Mouse (Mus musculus) heart, embryonic 13.5 days (tissue): Measurements from ENCODE around the gene Gm17402. TPM values are rescaled to one million over a fixed set of nuclear protein-coding genes. Genes with fewer than 3 reads are reported as not detected.

Source experiments
- ATAC-seq: fragments of 200-750 bp; cut with Nextera tagmentation; 2 replicates; pipeline ENCODE4 v1.8.0; 2017; ENCODE audit warnings: moderate TSS enrichment; ENCODE audit not compliant: insufficient number of reproducible peaks, low FRiP score, low TSS enrichment; ENCODE audit errors: extremely low read depth
- H3K27ac ChIP-seq: fragments of 300-500 bp; sonication (generic); replicated peaks from 2 replicates; pipeline ENCODE4 v1.5.1; 2015; ENCODE audit warnings: moderate library complexity, mild to moderate bottlenecking, inconsistent platforms
- H3K27me3 ChIP-seq: fragments of 300-500 bp; sonication (generic); replicated peaks from 2 replicates; pipeline ENCODE4 v1.6.1; 2015; ENCODE audit warnings: mild to moderate bottlenecking, inconsistent platforms
- H3K36me3 ChIP-seq: fragments of 300-500 bp; sonication (generic); 2 replicates; pipeline ENCODE4 v1.6.1; 2015; ENCODE audit warnings: mild to moderate bottlenecking, inconsistent platforms
- H3K4me1 ChIP-seq: fragments of 300-500 bp; sonication (generic); 2 replicates; pipeline ENCODE4 v1.6.1; 2015; ENCODE audit warnings: inconsistent platforms
- H3K4me2 ChIP-seq: fragments of 300-500 bp; sonication (generic); 2 replicates; pipeline ENCODE4 v1.6.1; 2015; ENCODE audit warnings: inconsistent platforms, mild to moderate bottlenecking, moderate library complexity
- H3K4me3 ChIP-seq: fragments of 300-500 bp; sonication (generic); 2 replicates; pipeline ENCODE4 v1.5.1; 2015; ENCODE audit warnings: moderate library complexity, mild to moderate bottlenecking, inconsistent platforms
- H3K9ac ChIP-seq: fragments of 300-500 bp; sonication (generic); 2 replicates; pipeline ENCODE4 v1.6.1; 2015; ENCODE audit warnings: inconsistent platforms, mild to moderate bottlenecking, moderate library complexity
- H3K9me3 ChIP-seq: fragments of 300-500 bp; sonication (generic); 2 replicates; pipeline ENCODE4 v1.6.1; 2016; ENCODE audit warnings: inconsistent platforms
- WGBS: fragments of 180-500 bp; shearing (Covaris S2); methylation state at CpG from one replicate; pipeline ENCODE4 v1.1.7; 2015; ENCODE audit warnings: mixed read lengths; 5-methylcytosine and 5-hydroxymethylcytosine counted together
- polyA plus RNA-seq: library from polyadenylated mRNA; unstranded; fragments of >200 nt; fragmentation: Nextera tagmentation; extraction: Ambion mirVana; gene quantifications from 2 replicates; pipeline ENCODE4 v1.2.1, GENCODE M21; 2015

Gm17402 gene
- not detected in 2 replicates for polyA plus RNA-seq

DNA sequence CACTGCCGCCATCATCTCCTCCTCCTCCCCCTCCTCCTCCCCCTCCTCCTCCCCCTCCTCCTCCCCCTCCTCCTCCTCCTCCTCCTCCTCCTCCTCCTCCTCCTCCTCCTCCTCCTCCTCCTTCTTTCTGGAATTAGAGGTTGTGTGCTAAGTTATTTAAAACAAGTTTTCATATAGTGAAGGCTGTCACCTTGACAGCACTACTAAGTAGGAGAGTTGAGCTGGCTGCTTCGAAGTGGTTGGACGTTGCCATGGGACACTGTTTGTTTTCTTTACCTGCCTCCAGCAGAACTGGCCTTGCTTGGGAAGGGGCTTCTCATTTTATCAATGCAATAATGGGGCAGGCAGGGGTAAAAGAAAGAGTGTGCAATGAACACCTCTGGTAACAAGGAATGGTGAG is at the start of gene Gm17402:
TSS of gene Gm17402 (minus strand) at position 101 of the 400 bp plus-strand sequence.
- Histone ChIP-seq H3K4me3 (peak within 1 kb of the TSS; percentile 72), H3K36me3 (no peaks in the 10 kb centered on the region), H3K27me3 (no peaks in the 10 kb centered on the region), H3K4me1 (peaks cover 42% of the 10 kb centered on the region), H3K9me3 (no peaks in the 10 kb centered on the region), H3K4me2 (peak within 1 kb of the TSS; percentile 86), H3K9ac (peak within 1 kb of the TSS; percentile 88), H3K27ac (peak within 1 kb of the TSS; percentile 70)
- WGBS = 30% methylated on average over 3 of the region's 3 CpGs
- ATAC-seq = no peak

DNA sequence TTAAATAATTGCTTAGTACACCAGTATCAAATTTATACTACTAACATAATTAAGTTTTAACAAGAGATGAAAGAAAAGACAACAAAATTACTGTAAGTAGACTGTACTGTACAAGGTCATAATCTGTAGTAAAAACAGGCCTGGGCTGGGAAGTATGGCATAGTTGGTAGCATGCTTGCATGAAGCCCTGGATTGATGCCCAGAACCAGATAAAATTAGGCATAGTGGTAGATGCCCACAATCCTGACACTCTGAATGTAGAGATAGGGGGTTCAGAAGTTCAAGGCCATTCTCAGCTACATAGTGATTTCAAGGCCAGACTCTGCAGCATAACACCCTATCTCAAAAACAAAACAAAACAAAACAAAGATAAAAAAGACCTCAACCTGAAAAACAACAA is 3.3 kb upstream of the Gm17402 start:
- H3K4me2 ChIP-seq = no peak overlapping the region
- H3K36me3 ChIP-seq = no peaks in the 10 kb centered on the region
- no peaks in the 10 kb centered on the region for H3K9me3 ChIP-seq
- H3K27ac ChIP-seq = peak overlapping the region; percentile 26; the same call in 1 of the 2 replicates
- no peak for ATAC-seq
- no peak overlapping the region for H3K9ac ChIP-seq
- H3K27me3 ChIP-seq = no peaks in the 10 kb centered on the region
- no peak overlapping the region for H3K4me3 ChIP-seq
- peaks cover 17% of the 10 kb centered on the region for H3K4me1 ChIP-seq

DNA sequence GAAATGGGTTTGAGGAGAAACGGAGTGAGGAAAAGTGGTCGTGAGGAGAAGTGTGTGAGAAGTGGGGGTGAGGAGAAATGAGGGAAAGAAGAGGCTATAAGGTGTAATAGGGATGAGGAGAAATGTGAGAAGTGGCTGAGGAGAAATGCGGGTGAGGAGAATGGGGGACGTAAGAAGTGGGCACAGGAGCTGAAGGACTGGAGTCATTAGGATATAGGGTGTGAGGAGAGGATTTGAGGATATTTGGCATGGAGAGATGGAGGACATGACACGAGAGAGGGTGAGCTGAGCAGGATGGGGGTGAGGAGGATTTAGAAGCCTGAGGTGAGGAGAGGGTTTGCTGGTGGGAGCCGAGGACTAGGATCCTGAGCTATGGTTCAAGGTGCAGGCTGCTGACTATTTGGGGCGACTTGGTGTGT is 594 bp downstream of the Gm17402 start:
- Histone ChIP-seq H3K9me3 (no peaks in the 10 kb centered on the region), H3K27ac (peak overlapping the region; percentile 70), H3K9ac (peak overlapping the region; percentile 88), H3K36me3 (no peaks in the 10 kb centered on the region), H3K4me3 (peak overlapping the region; percentile 72), H3K27me3 (no peaks in the 10 kb centered on the region), H3K4me2 (peak overlapping the region; percentile 86), H3K4me1 (peaks cover 46% of the 10 kb centered on the region)
- no peak for ATAC-seq
- 39% methylated on average over 7 of the region's 7 CpGs for WGBS

DNA sequence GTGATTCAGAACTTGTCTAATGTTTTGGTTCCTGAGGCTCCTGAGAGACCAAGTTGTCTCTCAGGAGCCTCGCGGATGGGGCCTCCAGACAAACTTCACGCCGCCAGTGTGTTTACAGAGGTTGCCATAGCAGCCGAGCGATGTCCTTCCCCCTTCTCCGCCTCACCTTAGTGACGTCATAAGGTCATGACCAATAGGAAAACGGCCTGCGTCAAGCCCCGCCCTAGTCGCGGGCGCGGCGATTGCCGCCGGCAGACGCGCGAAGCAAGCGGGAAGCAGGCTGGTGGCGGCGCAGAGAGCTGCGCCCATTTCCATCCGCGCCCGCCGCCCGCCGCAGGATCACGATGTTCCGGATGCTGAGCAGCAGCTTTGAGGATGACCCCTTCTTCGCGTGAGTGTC is 1.1 kb downstream of the Gm17402 start, which contains the start of gene Mlf1:
TSS of gene Mlf1 (plus strand) at position 226 of the 400 bp plus-strand sequence.
- peaks cover 47% of the 10 kb centered on the region for H3K4me1 ChIP-seq
- H3K9me3 ChIP-seq = no peaks in the 10 kb centered on the region
- H3K36me3 ChIP-seq = no peaks in the 10 kb centered on the region
- H3K4me3 ChIP-seq = peak within 1 kb of the TSS; percentile 72
- H3K4me2 ChIP-seq = peak within 1 kb of the TSS; percentile 86
- H3K9ac ChIP-seq = peak within 1 kb of the TSS; percentile 88
- H3K27me3 ChIP-seq = no peaks in the 10 kb centered on the region
- WGBS = 0% methylated on average over 35 of the region's 35 CpGs
- peak; percentile 75; the same call in 1 of the 2 replicates for ATAC-seq
- H3K27ac ChIP-seq = peak within 1 kb of the TSS; percentile 87

DNA sequence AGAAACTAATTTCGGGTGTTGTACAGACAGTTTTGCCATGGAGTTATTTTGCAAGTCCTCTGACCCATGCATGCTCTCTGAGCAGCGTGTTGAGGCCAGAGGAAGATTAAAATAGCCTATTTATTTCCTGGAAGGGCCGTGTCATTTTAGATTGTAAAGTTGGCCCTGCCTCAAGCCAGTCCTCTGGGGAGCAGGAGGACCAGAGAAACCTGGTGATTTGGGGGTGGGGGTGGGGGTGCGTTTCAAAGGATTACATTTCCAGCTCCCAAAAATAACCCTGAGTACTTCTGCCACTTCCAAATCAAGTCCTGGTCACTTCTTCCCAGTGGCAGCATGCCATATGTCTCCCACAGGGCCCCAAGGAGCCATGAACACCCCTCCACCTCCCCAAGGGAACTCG is 2.2 kb downstream of the Gm17402 start:
- H3K36me3 ChIP-seq = no peaks in the 10 kb centered on the region
- no peaks in the 10 kb centered on the region for H3K9me3 ChIP-seq
- no peak overlapping the region for H3K9ac ChIP-seq
- no peak for ATAC-seq
- H3K27me3 ChIP-seq = no peaks in the 10 kb centered on the region
- H3K4me2 ChIP-seq = peak overlapping the region; percentile 86
- peak overlapping the region; percentile 87 for H3K27ac ChIP-seq
- 23% methylated on average over 5 of the region's 5 CpGs for WGBS
- peaks cover 53% of the 10 kb centered on the region for H3K4me1 ChIP-seq
- H3K4me3 ChIP-seq = no peak overlapping the region

DNA sequence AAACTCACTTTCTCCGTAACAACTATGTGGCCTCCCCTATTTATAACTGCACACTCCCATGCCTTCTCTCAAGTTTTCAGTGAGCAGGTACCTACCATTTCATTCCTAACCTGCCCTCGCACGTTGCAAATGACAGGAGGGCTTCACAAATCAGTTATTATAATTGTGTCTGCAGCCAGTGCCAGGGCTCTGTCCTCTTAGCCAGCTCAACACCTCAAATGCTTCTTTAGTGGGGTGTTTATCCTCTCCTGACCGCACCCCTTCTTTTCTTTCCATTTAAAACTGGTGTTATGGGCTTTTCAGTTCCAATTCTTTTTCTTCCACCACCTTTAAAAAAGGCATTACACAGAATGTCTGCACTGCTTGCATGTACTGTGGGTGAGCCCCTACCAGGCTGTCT is 2.8 kb downstream of the Gm17402 start:
- H3K27me3 ChIP-seq = no peaks in the 10 kb centered on the region
- H3K4me1 ChIP-seq = peaks cover 56% of the 10 kb centered on the region
- H3K4me2 ChIP-seq = peak overlapping the region; percentile 86; the same call in 1 of the 2 replicates
- no peaks in the 10 kb centered on the region for H3K9me3 ChIP-seq
- 43% methylated on average over 4 of the region's 4 CpGs for WGBS
- H3K27ac ChIP-seq = peak overlapping the region; percentile 87
- no peak for ATAC-seq
- H3K9ac ChIP-seq = no peak overlapping the region
- H3K4me3 ChIP-seq = no peak overlapping the region
- H3K36me3 ChIP-seq = no peaks in the 10 kb centered on the region

DNA sequence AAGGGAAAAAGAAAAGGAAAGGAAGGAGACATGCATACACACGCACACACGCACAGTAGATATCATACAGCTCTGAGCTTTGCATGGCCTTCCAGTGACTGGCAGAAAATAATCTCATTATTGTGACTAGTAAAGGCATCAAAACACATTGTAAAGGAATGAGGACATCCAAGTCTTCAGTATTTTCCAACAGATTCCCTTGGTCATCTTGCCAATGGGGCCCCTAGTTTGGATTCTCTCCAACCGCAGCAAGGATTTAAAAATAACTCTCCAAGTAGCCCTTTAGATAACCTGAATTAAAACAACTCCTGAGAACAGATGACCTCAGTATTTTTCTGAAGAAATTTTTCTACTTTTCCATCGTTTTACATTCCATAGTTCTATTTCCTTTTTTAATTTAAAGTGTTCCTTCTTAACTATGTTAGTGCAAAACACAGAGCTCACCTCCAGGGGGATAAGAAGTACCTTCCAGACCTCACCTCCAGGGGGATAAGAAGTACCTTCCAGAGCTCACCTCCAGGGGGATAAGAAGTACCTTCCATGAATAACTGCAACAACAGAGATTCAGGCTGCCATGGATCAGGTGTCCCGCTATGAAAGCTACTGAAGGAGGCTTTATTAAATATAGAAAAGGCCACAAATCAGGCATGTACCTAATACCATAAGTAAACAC is 5.4 kb downstream of the Gm17402 start:
- Histone ChIP-seq H3K27me3 (no peaks in the 10 kb centered on the region), H3K4me2 (peak overlapping the region; percentile 41), H3K4me3 (no peak overlapping the region), H3K27ac (peak overlapping the region; percentile 77), H3K9me3 (no peaks in the 10 kb centered on the region), H3K36me3 (no peaks in the 10 kb centered on the region), H3K4me1 (peaks cover 54% of the 10 kb centered on the region), H3K9ac (no peak overlapping the region)
- ATAC-seq = no peak
- WGBS = 51% methylated on average over 5 of the region's 5 CpGs

DNA sequence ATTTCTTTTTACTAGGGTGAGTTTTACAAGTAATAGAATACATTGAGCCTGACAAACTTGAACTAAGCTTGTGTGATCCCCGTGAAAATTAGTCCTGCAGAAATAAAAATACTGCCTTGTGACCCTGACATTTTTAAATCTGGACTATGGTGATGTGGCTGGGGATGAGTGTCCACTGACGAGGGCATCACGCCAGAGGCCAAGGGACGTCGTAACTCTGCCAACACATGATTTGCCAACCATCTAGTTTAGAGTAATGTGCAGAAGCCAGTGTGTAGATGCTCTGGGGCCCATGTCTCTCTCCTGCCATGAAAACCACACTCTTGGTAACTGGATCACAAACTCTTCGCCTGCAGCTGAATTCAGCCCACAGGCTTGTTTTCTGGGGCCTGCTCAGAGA is 7.5 kb downstream of the Gm17402 start:
- 63% methylated on average over 6 of the region's 6 CpGs for WGBS
- no peak for ATAC-seq
- no peaks in the 10 kb centered on the region for H3K36me3 ChIP-seq

DNA sequence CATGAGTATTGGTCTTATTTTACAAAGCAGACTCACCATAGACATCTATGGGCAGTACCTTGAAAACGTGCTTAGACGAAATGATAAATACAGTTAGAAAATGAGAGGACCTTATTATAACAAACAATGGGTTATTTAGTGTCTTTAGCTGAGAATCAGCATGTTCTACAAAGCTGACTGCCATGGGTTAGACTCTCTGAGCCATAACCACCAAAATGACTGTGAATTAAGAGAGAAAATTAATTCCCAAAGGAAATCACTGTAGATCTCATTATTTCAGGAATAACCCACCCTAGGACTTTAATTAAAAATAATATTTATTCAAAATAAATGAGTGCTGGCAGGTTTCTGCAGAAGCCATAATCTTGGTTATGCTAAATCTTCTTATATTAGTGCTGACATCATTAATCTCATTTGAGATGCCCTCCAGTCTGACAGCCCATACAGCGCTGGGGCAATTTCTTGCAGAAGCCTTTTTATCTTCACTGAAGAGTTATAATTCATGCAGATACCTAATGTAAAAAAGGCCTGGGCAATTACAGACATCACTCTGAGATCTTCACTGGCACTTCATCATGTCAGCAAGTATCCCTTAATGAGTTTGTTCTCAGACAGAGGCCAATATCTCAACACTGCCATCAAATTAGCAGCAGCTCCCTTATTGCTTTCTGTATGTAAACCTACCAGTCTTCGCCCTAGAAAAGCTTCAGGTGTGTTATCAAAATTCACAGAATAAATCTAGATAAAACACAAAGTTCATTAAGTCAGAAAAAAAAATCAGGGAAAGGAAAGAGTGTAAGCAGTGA is 8.7 kb downstream of the Gm17402 start:
- Histone ChIP-seq H3K4me1 (peaks cover 31% of the 10 kb centered on the region), H3K27ac (no peak overlapping the region), H3K27me3 (no peaks in the 10 kb centered on the region), H3K36me3 (no peaks in the 10 kb centered on the region), H3K9me3 (no peaks in the 10 kb centered on the region), H3K9ac (no peak overlapping the region), H3K4me3 (no peak overlapping the region), H3K4me2 (no peak overlapping the region)
- no peak for ATAC-seq
- WGBS = 69% methylated on average over 4 of the region's 4 CpGs

More for the DNA sequence above, 7.5 kb downstream of the Gm17402 start:
- Histone ChIP-seq H3K9ac (no peak overlapping the region), H3K9me3 (no peaks in the 10 kb centered on the region), H3K27me3 (no peaks in the 10 kb centered on the region), H3K4me1 (peaks cover 42% of the 10 kb centered on the region), H3K27ac (no peak overlapping the region), H3K4me2 (no peak overlapping the region), H3K4me3 (no peak overlapping the region)

DNA sequence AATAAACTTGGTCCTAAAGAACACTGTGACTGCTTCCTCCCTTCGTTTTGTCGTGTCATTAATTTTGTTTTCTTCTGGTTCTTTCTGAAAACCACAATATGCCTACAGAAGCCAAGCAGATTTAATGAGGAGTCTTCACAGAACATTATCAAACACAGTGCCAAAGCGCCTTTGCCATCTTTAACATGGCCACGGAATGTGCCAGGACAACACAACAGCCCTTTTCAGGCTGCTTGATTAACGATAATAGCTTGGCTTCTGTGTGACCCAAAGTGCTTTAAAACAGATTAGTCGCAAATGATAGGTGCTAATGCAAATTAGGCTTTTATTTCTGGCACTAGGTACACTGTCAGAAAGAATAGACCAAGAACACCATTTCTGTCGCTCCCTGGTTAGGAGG is 16.6 kb downstream of the Gm17402 start:
- Histone ChIP-seq H3K36me3 (peaks cover 25% of the 10 kb centered on the region), H3K4me1 (no peaks in the 10 kb centered on the region), H3K27me3 (no peaks in the 10 kb centered on the region), H3K4me3 (no peak overlapping the region), H3K27ac (no peak overlapping the region), H3K4me2 (no peak overlapping the region), H3K9me3 (peaks cover 17% of the 10 kb centered on the region; the same call in 1 of the 2 replicates), H3K9ac (no peak overlapping the region)
- no peak for ATAC-seq
- WGBS = 86% methylated on average over 7 of the region's 7 CpGs

DNA sequence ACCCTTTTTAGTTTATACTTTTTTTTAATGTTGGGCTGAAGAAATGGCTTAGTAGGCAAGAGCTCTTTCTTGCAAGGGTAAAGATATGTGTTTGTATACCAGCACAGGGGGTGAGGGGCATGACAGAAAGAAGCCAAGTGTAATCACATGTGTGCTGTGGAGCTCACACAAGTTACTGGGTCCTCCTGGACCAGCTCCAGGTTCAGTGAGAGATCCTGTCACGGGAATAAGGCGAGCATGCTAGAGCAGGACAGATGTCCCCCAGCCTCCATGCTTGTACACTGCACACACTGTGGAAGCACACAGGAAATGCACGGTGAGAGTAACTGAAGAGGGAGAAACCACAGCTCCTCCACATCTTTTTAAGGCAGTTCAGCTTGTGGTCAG is 22.2 kb downstream of the Gm17402 start:
- no peak overlapping the region for H3K4me3 ChIP-seq
- no peak overlapping the region for H3K27ac ChIP-seq
- H3K27me3 ChIP-seq = no peaks in the 10 kb centered on the region
- 82% methylated on average over 3 of the region's 3 CpGs for WGBS
- ATAC-seq = no peak
- no peaks in the 10 kb centered on the region for H3K4me1 ChIP-seq
- peaks cover 8% of the 10 kb centered on the region; the same call in 1 of the 2 replicates for H3K9me3 ChIP-seq
- peaks cover 18% of the 10 kb centered on the region for H3K36me3 ChIP-seq
- H3K4me2 ChIP-seq = no peak overlapping the region
- no peak overlapping the region for H3K9ac ChIP-seq
